Mouse (Mus musculus) MEL (cell line): ENCODE results near the gene Ifnar1. TPM values are rescaled to one million over a fixed set of nuclear protein-coding genes. Genes with fewer than 3 reads are reported as not detected.

ENCODE experiments used
- DNase-seq: peaks from one replicate; pipeline ENCODE4 v3.0.0; 2011; ENCODE audit warnings: low read depth, low spot score
- H3K27ac ChIP-seq: 2 replicates; pipeline ENCODE4 v1.5.1; 2012; ENCODE audit warnings: low read depth, mild to moderate bottlenecking, control low read depth, low read length, moderate library complexity; ENCODE audit not compliant: control insufficient read depth
- H3K27me3 ChIP-seq, 2 experiments: fragments of 150-350 bp in 1 of 2; sonication (generic) in 1 of 2; 2 replicates each; pipeline ENCODE4 v1.6.1; 2012; ENCODE audit warnings: low read length in 2 of 2, mild to moderate bottlenecking in 2 of 2, improper control_type of control experiment in 1 of 2, moderate library complexity in 1 of 2; ENCODE audit not compliant: insufficient read depth in 2 of 2, control insufficient read depth in 1 of 2
- H3K36me3 ChIP-seq, 2 experiments: 2 replicates each; pipeline ENCODE4 v1.6.1; 2012 to 2014; ENCODE audit warnings: low read length in 2 of 2, improper control_type of control experiment in 1 of 2, inconsistent platforms in 1 of 2, mild to moderate bottlenecking in 1 of 2; ENCODE audit not compliant: insufficient read depth in 2 of 2, control insufficient read depth in 1 of 2
- H3K4me1 ChIP-seq, 2 experiments: fragments of 150-350 bp in 1 of 2; sonication (generic) in 1 of 2; 2 replicates each; pipeline ENCODE4 v1.6.1; 2012; ENCODE audit warnings: low read length in 2 of 2, improper control_type of control experiment in 1 of 2, mild to moderate bottlenecking in 1 of 2; ENCODE audit not compliant: insufficient read depth in 2 of 2, control insufficient read depth in 1 of 2
- H3K4me3 ChIP-seq, 2 experiments: fragments of 150-350 bp in 1 of 2; sonication (generic) in 1 of 2; 2 replicates each; pipeline ENCODE4 v1.5.1; 2012; ENCODE audit warnings: low read depth in 2 of 2, low read length in 2 of 2, mild to moderate bottlenecking in 2 of 2, moderate library complexity in 2 of 2, control low read depth in 1 of 2, improper control_type of control experiment in 1 of 2; ENCODE audit not compliant: control insufficient read depth in 1 of 2, insufficient read depth in 1 of 2
- H3K79me2 ChIP-seq: 2 replicates; pipeline ENCODE4 v1.6.1; 2012; ENCODE audit warnings: mild to moderate bottlenecking, low read length, moderate library complexity; ENCODE audit not compliant: control insufficient read depth, poor library complexity, insufficient read depth
- H3K9ac ChIP-seq: 2 replicates; pipeline ENCODE4 v1.6.1; 2012; ENCODE audit warnings: low read depth, mild to moderate bottlenecking, control low read depth, low read length, moderate library complexity; ENCODE audit not compliant: control insufficient read depth, poor library complexity, severe bottlenecking
- H3K9me3 ChIP-seq: fragments of 150-350 bp; sonication (generic); replicated peaks from 2 replicates; pipeline ENCODE4 v1.6.1; 2012; ENCODE audit warnings: mild to moderate bottlenecking, low read length, improper control_type of control experiment, moderate library complexity; ENCODE audit not compliant: insufficient read depth
- BHLHE40 ChIP-seq: IDR thresholded peaks from 2 replicates; pipeline ENCODE4 v1.6.1; 2012; ENCODE audit warnings: low read depth, mild to moderate bottlenecking, inconsistent platforms, low read length, improper control_type of control experiment, borderline replicate concordance
- CHD1 ChIP-seq: IDR thresholded peaks from 2 replicates; pipeline ENCODE4 v1.6.1; 2012; ENCODE audit warnings: low read depth, mild to moderate bottlenecking, inconsistent platforms, low read length, improper control_type of control experiment
- CHD2 ChIP-seq: IDR thresholded peaks from 2 replicates; pipeline ENCODE4 v1.6.1; 2011; ENCODE audit warnings: low read length, improper control_type of control experiment
- CTCF ChIP-seq, 3 experiments: IDR thresholded peaks in 2 of 3; conservative IDR thresholded peaks in 1 of 3; 2 replicates each; pipeline ENCODE4 v1.5.1; 2011 to 2012; ENCODE audit warnings: low read length in 3 of 3, low read depth in 2 of 3, mild to moderate bottlenecking in 2 of 3, improper control_type of control experiment in 1 of 3, inconsistent platforms in 1 of 3, mixed read lengths in 1 of 3, moderate library complexity in 1 of 3; ENCODE audit not compliant: control insufficient read depth in 1 of 3, insufficient read depth in 1 of 3, poor library complexity in 1 of 3, severe bottlenecking in 1 of 3
- ELF1 ChIP-seq: IDR thresholded peaks from 2 replicates; pipeline ENCODE4 v1.6.1; 2014; ENCODE audit warnings: low read depth, mild to moderate bottlenecking, inconsistent platforms, low read length, improper control_type of control experiment, moderate library complexity
- GABPA ChIP-seq: IDR thresholded peaks from 2 replicates; pipeline ENCODE4 v1.6.1; 2012; ENCODE audit warnings: low read depth, mild to moderate bottlenecking, inconsistent platforms, low read length, improper control_type of control experiment, moderate library complexity
- JUND ChIP-seq: IDR thresholded peaks from 2 replicates; pipeline ENCODE4 v1.6.1; 2011; ENCODE audit warnings: low read depth, mild to moderate bottlenecking, improper control_type of control experiment, low read length
- MAFK ChIP-seq: IDR thresholded peaks from 2 replicates; pipeline ENCODE4 v1.6.1; 2011; ENCODE audit warnings: low read depth, mild to moderate bottlenecking, low read length, improper control_type of control experiment, borderline replicate concordance
- NELFE ChIP-seq: IDR thresholded peaks from 2 replicates; pipeline ENCODE4 v1.6.1; 2011; ENCODE audit warnings: low read depth, low read length, improper control_type of control experiment
- POLR2AphosphoS2 ChIP-seq: IDR thresholded peaks from 2 replicates; pipeline ENCODE4 v1.6.1; 2011; ENCODE audit warnings: low read length, improper control_type of control experiment
- RAD21 ChIP-seq: IDR thresholded peaks from 2 replicates; pipeline ENCODE4 v1.6.1; 2011; ENCODE audit warnings: mild to moderate bottlenecking, low read depth, low read length, improper control_type of control experiment
- SIN3A ChIP-seq: IDR thresholded peaks from 2 replicates; pipeline ENCODE4 v1.6.1; 2012; ENCODE audit warnings: low read length, improper control_type of control experiment, inconsistent platforms
- UBTF ChIP-seq: IDR thresholded peaks from 2 replicates; pipeline ENCODE4 v1.6.1; 2012; ENCODE audit warnings: low read depth, mild to moderate bottlenecking, inconsistent platforms, low read length, improper control_type of control experiment, moderate library complexity, borderline replicate concordance; ENCODE audit not compliant: insufficient read depth
- USF1 ChIP-seq: IDR thresholded peaks from 2 replicates; pipeline ENCODE4 v1.6.1; 2014; ENCODE audit warnings: low read depth, mild to moderate bottlenecking, inconsistent platforms, low read length, improper control_type of control experiment, moderate library complexity
- ZC3H11A ChIP-seq: IDR thresholded peaks from 2 replicates; pipeline ENCODE4 v1.6.1; 2012; ENCODE audit warnings: low read depth, mild to moderate bottlenecking, inconsistent platforms, low read length, improper control_type of control experiment
- ZKSCAN1 ChIP-seq: IDR thresholded peaks from 2 replicates; pipeline ENCODE4 v1.6.1; 2012; ENCODE audit warnings: low read depth, mild to moderate bottlenecking, inconsistent platforms, low read length, improper control_type of control experiment, moderate library complexity
- polyA plus RNA-seq, 2 experiments: library from polyadenylated mRNA; stranded (reverse) in 1 of 2; unstranded in 1 of 2; fragments of >175 nt in 1 of 2; fragments of >200 nt in 1 of 2; gene quantifications; 2 replicates each; pipeline versions ENCODE4 v1.2.1 to v1.2.4; 2012; ENCODE audit warnings: low replicate concordance in 2 of 2, low read depth in 1 of 2; ENCODE audit not compliant: insufficient read length in 2 of 2, insufficient read depth in 1 of 2, missing spikeins in 1 of 2
- total RNA-seq: library from RNA; depleted of rRNA; stranded (reverse); fragments of 300-350 nt; gene quantifications from 2 replicates; pipeline ENCODE4 v1.2.3, GENCODE M21; 2012

Gene Ifnar1
- total and polyA plus RNA-seq, 3 experiments = 10.3 to 20.2 TPM; not detected in 1

- TF ChIP-seq NELFE = no peak
- TF ChIP-seq, all 39 proteins: peak for 8
Measured at GRCm38 (mm10) chr16:91551081-91551524, 66.1 kb downstream of the Ifnar1 start (continued).

DNA sequence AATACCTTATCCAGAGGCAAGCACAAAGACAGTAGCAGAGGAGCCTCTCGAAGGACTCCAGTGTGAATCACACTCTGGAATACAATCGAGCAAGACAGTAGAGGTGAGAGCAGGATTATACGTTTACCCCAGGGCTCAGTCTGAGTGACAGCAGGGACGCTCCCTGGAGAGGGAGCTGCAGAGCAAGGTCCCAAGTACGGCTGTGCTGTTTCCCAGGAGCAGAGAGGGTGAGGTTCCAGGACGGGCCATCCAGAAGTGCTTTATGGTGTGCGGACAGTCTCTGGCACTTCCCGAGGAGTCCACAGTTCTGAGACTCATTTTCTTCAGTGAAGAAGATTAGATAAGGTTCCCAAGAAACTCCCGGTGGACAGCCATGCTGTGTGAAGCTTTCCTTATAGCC, 67.0 kb downstream of the Ifnar1 start:
- Histone ChIP-seq H3K4me3 (no peak overlapping the region), H3K27me3 (no peaks in the 10 kb centered on the region), H3K9ac (no peak overlapping the region), H3K9me3 (no peaks in the 10 kb centered on the region), H3K79me2 (peaks cover 2% of the 10 kb centered on the region; the same call in 1 of the 2 replicates), H3K36me3 (peaks cover 0 to 21% of the 10 kb centered on the region in 2 experiments; a peak in 2 of 4 replicates), H3K4me1 (peaks cover 7 to 25% of the 10 kb centered on the region in 2 experiments), H3K27ac (no peak overlapping the region)
- TF ChIP-seq ZC3H11A (no peak), SIN3A (no peak), CHD2 (no peak), MAFK (no peak), USF1 (no peak), POLR2AphosphoS2 (no peak), JUND (no peak), GABPA (no peak), BHLHE40 (no peak), ZKSCAN1 (no peak)
- DNase-seq = no peak

DNA sequence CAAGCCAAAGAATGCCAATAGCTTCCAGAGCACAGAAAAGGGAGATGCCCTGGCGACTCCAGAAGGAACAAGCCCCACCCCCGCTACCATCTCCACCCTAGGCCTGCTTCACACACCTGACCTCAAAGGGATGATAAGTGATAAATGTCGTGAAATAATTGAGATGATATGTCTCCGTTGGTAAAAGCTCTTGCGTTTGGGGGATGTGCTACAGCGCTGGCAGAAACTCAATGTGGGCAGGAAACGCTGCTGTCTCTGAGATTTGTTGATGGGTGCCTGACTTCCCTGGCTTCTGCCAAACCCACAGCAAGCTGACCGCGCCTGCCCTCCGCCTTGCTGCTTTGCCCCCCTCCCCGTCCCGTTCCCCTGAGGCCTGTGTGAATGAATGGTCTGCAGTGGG, 68.6 kb downstream of the Ifnar1 start:
- Histone ChIP-seq H3K27me3 (no peaks in the 10 kb centered on the region), H3K4me3 (no peak overlapping the region), H3K79me2 (no peaks in the 10 kb centered on the region), H3K4me1 (peaks cover 4 to 15% of the 10 kb centered on the region in 2 experiments), H3K9me3 (no peaks in the 10 kb centered on the region), H3K36me3 (peaks cover 0 to 10% of the 10 kb centered on the region in 2 experiments; a peak in 2 of 4 replicates), H3K9ac (no peak overlapping the region), H3K27ac (no peak overlapping the region)
- TF ChIP-seq BHLHE40 (no peak), CHD1 (no peak), RAD21 (no peak), ELF1 (no peak), CTCF (IDR thresholded peaks at IDR 0.05 in 2 of 3, conservative IDR thresholded peaks at IDR 0.05 in 1 of 3; ENCODE audit: control insufficient read depth in 1 of 3, insufficient read depth in 1 of 3, low read depth in 2 of 3, low read length in 3 of 3, poor library complexity in 1 of 3, severe bottlenecking in 1 of 3) (no peak), UBTF (no peak)
- no peak for DNase-seq
